Mouse (Mus musculus) myocyte (in vitro differentiated cells): Measurements from ENCODE around the gene Kif26b.

Source experiments
- MYOG ChIP-seq, 3 experiments: IDR thresholded peaks; one replicate each; pipeline ENCODE4 v1.6.1; 2011; ENCODE audit warnings: control low read depth in 2 of 3, low read depth in 2 of 3, mild to moderate bottlenecking in 2 of 3; ENCODE audit not compliant: insufficient read length in 2 of 3, control insufficient read depth in 1 of 3, insufficient read depth in 1 of 3
- REST ChIP-seq: IDR thresholded peaks from one replicate; pipeline ENCODE4 v1.6.1; 2011; ENCODE audit warnings: mild to moderate bottlenecking, control low read depth, moderate library complexity; ENCODE audit not compliant: insufficient read depth, insufficient read length

DNA sequence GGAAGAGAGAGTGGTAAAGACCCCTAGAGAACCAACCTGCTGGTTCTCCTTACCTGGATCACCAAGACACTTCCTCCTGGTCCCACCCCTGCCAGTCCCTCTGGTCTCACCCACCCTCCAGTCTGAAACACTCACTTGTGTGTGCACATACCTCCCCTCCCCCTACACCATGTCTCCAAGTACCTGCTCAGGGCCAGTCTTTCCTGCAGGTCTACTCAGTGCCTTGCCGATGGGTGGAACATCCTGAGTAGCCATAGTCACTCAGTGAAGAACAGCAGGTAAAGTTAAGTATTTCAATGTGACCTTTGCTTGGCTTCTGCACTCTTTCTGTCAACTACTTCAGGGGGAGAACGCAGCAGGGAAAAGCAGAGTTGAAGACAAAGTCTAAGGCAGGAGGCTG is 268.5 kb downstream of the Kif26b start:
- TF ChIP-seq REST (no peak), MYOG (IDR thresholded peaks at IDR 0.05; ENCODE audit: control insufficient read depth in 1 of 3, insufficient read depth in 1 of 3, insufficient read length in 2 of 3, low read depth in 2 of 3) (no peak)
